Mouse (Mus musculus): ENCODE data around the gene Inpp5d. TPM values are rescaled to one million over a fixed set of nuclear protein-coding genes. Genes with fewer than 3 reads are reported as not detected.

Gene Inpp5d
- total RNA-seq, 1 experiment from 2014 or later: 113 TPM

DNA sequence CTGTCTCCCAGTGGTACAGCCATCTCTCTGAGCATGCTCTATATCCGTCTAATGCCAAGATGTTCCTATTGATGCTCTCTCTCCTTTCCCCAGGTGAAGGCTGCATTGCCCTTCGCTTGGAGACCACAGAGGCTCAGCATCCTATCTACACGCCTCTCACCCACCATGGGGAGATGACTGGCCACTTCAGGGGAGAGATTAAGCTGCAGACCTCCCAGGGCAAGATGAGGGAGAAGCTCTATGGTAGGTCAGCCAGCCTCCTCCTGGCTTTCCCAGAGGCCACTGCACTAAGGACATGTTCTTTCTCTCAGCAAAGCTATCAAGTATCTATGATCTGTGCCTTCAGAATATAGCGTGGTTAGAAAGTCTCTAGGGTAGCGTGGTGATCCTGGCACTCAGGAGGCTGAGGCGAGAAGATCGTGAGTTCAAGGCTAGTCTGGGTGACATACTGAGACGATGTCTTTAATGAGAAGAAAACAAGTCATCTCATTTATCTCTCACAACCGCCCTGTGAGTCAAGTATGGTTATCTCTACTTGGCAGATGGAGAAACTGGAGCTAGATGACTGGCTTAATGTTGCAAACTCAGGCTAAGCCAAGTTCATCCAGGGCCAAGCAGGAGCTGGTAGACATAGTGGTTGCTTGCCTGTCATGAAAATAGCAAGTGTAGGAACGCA, 92.0 kb downstream of the Inpp5d start:
- ATAC-seq (replicated peaks in 1 of 2; ENCODE audit: insufficient read depth in 1 of 2, low FRiP score in 2 of 2, low TSS enrichment in 1 of 2, low read depth in 1 of 2, poor library complexity in 2 of 2, severe bottlenecking in 2 of 2): peak in 1 of 2 experiments; percentile 21; a peak in 1 of 4 replicates

DNA sequence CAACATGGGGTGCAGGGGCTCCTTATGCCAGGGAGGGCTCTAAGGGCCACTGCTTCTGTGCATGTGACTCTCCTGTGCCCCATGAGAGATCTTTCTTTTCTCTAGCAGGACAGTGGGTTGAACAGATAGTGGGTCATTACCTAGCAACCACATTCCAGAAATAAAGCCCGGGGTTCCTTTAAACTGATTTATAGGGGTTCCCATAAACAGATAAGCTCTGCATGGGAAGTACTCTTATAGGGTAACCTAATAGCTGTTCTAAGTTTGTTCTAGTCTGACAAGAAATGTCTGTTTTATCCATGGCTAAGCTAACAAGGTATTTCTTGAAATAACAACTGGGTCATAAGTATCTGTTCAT, 92.5 kb downstream of the Inpp5d start:
- 0 out of 4 replicates have a peak, but pooled peaks of 1 of the 2 experiments have one; percentile 15 for ATAC-seq (replicated peaks in 1 of 2; ENCODE audit: insufficient read depth in 1 of 2, low FRiP score in 2 of 2, low TSS enrichment in 1 of 2, low read depth in 1 of 2, poor library complexity in 2 of 2, severe bottlenecking in 2 of 2)

DNA sequence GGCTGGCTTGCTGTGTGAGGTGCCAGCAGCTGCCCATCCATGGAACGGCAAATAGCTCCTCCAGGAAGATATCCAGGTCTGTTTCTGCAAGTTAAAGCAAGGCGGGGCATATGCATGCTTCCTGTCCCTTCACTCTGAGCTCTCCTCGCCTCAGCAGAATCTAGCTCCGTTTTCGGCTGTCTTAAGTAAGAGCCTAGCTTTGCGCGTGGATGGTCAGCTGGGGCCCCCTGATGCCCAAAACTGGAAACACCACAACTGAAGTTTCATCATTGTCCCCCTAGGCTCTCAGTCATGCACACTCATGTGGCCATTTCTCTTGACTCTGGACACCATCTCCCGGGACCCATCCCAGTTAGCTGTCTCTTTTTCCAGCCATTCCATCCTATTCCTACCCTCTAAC, 101.3 kb downstream of the Inpp5d start:
- 0 out of 4 replicates have a peak, but pooled peaks have one; percentile 13 for ATAC-seq (replicated peaks in 1 of 2; ENCODE audit: insufficient read depth in 1 of 2, low FRiP score in 2 of 2, low TSS enrichment in 1 of 2, low read depth in 1 of 2, poor library complexity in 2 of 2, severe bottlenecking in 2 of 2)

DNA sequence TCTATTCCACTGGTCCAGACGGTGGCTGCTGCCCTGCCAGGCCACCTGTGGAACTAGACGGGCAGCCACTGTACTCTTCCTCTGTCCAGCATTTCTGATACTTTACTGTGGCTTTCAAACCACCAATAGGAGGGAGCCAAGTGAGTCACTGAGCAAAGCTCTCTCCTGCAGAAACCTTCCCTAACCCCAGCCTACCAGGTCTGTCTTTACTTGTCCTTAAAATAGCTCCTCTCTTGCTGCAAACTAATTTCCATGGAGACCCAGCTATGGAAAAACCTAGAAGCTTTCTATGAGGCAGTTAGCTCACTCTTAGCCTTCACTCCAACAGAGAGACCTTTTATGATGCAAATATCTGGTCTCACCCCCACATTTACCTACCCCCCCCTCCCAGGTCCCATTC, 102.0 kb downstream of the Inpp5d start:
- ATAC-seq (replicated peaks in 1 of 2; ENCODE audit: insufficient read depth in 1 of 2, low FRiP score in 2 of 2, low TSS enrichment in 1 of 2, low read depth in 1 of 2, poor library complexity in 2 of 2, severe bottlenecking in 2 of 2): no peak

DNA sequence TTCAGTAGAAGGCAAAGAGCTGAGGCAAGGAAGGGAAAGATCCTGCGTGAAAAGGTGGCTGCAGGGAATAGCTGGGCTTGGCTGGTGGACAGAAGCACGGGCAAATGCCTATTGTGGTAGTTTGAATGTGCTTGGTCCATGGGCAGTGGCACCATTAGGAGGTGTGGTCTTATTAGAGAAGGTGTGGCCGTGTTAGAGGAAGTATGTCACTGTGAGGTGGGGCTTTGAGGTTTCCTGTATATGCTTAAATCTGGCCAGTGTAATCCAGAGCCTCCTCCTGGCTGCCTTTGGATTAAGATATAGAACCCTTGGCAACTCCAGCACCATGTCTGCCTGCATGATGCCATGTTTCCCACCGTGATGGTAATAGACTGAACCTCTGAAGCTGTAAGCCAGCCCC, 103.2 kb downstream of the Inpp5d start:
- ATAC-seq (replicated peaks in 1 of 2; ENCODE audit: insufficient read depth in 1 of 2, low FRiP score in 2 of 2, low TSS enrichment in 1 of 2, low read depth in 1 of 2, poor library complexity in 2 of 2, severe bottlenecking in 2 of 2): peak; percentile 68 to 80

DNA sequence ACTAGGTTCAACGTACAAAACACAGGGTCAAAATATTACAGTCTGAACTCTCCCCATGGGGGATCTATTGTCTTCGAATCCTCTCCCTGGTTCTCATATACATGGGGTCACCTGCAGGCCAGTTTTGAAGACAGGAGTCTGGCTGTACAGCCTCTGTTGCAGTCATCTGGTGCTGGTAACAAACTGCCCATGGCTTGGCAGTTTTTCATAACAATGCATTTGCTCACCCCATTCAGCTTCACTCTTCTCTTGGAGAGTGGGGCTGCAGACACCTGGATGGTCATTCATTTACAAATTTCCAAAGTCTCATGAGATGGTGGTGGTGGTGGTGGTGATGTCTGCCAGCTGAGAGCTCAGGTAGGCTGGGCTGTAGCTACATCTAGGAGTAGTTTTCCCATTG, 109.0 kb downstream of the Inpp5d start:
- no peak for ATAC-seq (replicated peaks in 1 of 2; ENCODE audit: insufficient read depth in 1 of 2, low FRiP score in 2 of 2, low TSS enrichment in 1 of 2, low read depth in 1 of 2, poor library complexity in 2 of 2, severe bottlenecking in 2 of 2)

DNA sequence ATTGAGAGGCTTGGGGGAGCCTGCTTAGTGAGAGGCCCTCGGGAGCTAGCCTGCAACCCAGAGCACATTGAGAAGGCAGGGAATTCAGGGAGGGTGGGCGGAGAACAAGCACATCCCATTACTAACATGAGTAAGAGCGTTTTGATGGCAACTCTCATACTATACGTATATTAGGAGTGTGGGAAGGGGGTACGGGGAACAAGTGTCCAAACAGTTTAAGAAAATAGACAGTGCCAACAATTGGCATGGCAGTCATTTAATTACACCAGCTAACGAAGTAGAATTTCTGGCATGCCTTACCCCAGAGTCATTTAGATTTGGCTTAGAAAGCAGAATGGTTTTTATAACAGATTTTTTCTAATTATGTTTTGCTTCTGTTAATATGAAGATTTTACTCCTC, 109.7 kb downstream of the Inpp5d start:
- ATAC-seq (replicated peaks in 1 of 2; ENCODE audit: insufficient read depth in 1 of 2, low FRiP score in 2 of 2, low TSS enrichment in 1 of 2, low read depth in 1 of 2, poor library complexity in 2 of 2, severe bottlenecking in 2 of 2): no peak

DNA sequence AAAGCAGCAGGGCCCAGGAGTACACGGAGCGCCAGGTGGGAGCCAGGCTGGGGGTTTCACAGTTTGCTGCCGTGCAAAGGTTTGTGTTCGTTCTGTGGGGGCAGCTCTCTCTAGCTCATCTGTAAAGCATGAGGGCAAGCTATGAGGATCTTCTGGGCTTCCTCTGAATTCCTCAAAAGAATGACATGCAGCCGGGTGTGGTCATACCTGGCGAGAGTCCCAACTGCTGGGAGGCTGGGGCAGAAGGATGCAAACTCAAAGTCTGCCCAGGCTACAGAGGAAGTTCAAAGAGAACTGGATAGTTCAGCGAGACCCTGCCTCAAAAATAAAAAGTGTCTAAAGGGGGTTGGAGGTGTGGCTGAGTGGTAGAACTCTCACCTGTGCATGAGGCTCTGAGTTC, 110.2 kb downstream of the Inpp5d start:
- ATAC-seq (replicated peaks in 1 of 2; ENCODE audit: insufficient read depth in 1 of 2, low FRiP score in 2 of 2, low TSS enrichment in 1 of 2, low read depth in 1 of 2, poor library complexity in 2 of 2, severe bottlenecking in 2 of 2): no peak

DNA sequence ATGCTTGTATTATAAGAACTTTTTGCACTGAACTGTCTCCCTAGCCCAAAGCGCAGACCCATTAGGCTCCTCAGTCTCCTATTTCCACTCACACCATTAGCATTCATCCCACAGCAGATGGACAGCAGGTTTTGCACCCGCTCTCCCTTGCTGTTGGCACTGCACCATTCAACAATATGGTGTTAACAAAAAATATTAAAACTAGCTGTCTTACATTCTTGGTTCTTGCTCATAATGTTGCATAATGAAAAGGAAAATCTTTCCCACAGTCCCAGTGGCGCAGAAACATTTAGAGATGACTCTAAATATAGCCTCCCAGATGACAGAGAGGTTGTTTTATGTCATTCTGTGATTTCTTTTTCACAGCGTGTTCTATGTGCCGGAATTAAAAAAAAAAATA, 113.1 kb downstream of the Inpp5d start:
- ATAC-seq (replicated peaks in 1 of 2; ENCODE audit: insufficient read depth in 1 of 2, low FRiP score in 2 of 2, low TSS enrichment in 1 of 2, low read depth in 1 of 2, poor library complexity in 2 of 2, severe bottlenecking in 2 of 2): no peak

DNA sequence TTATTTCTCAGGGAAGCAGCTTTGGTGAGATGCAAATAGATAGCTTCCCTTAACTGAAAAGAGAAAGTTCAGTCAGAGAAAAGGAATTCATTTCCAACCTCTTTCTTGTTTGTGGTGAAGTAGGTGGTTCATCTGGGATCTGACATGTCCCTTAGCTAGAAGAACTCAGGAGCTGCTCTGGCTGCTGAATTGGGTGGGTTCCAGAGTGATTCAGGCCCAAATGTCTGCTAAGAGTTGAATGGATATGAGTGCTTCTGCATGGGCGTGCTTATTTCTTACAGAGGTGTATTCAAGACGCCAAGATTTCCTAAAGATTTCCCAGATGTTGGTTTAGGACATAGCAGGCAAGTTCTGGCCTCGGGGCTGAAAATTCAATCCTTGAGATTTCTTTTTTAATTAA, 114.0 kb downstream of the Inpp5d start:
- ATAC-seq (replicated peaks in 1 of 2; ENCODE audit: insufficient read depth in 1 of 2, low FRiP score in 2 of 2, low TSS enrichment in 1 of 2, low read depth in 1 of 2, poor library complexity in 2 of 2, severe bottlenecking in 2 of 2): no peak

DNA sequence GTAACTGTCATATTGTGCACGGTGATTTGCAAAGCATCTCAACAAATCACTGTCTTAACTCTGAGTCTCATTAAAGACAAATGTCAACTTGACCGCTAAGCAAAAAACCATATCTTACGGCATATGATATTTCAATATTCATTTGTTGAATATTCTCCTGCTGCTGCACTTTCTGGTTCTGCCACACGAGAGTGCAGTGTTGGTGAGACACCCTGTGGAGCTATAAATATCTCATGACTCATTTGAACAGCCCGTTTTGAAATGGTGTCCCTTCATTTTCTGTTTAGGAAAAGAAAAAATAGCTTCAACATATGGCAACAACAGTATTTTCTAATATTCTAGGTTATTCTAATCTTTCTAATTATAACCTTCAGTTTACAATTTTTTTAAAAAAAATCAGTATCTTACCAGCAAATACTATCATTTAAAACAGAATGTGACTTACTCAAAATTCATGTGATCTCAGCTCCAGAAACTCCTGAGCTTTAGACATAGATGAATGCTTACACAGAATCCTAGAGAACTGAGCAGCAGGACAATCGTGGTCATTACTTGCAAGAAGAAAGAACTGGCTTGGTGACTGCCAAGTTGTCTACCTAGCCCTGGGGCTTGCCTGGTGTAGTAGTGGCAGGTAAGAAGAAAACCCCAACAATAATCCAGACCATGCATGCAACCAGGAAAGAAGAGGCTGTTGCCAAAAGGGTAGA, 120.6 kb downstream of the Inpp5d start:
- ATAC-seq (replicated peaks in 1 of 2; ENCODE audit: insufficient read depth in 1 of 2, low FRiP score in 2 of 2, low TSS enrichment in 1 of 2, low read depth in 1 of 2, poor library complexity in 2 of 2, severe bottlenecking in 2 of 2): 0 out of 4 replicates have a peak, but pooled peaks of 1 of the 2 experiments have one; percentile 27

DNA sequence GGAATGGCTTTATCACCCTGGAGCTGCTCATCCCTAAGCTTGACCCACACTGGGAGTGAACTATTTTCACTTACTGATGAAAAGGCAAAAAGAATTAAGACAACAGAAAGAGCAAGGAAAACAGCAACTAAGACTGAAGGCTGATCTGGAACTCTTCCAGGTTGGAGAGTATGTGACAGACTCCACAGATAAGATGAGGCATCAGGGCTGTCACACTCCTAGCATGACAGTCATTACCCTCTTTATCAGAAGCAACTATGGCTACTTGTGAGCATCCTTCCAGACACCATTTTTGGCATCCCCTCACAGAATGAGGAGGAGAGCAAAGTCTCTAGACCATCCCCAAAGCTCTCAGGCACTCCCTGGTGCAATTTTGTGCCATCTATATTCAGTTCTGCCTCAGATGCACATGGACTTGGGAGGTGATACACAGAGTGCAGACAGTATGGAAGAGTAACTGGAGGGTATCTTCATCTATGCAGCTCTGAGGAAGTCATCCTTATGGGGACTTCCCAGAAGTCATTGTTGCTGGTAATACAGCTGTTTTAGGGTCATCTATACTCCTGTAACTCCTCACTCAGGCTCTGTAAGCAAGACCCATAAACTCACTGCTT, 129.4 kb downstream of the Inpp5d start:
- ATAC-seq (replicated peaks in 1 of 2; ENCODE audit: insufficient read depth in 1 of 2, low FRiP score in 2 of 2, low TSS enrichment in 1 of 2, low read depth in 1 of 2, poor library complexity in 2 of 2, severe bottlenecking in 2 of 2): no peak

DNA sequence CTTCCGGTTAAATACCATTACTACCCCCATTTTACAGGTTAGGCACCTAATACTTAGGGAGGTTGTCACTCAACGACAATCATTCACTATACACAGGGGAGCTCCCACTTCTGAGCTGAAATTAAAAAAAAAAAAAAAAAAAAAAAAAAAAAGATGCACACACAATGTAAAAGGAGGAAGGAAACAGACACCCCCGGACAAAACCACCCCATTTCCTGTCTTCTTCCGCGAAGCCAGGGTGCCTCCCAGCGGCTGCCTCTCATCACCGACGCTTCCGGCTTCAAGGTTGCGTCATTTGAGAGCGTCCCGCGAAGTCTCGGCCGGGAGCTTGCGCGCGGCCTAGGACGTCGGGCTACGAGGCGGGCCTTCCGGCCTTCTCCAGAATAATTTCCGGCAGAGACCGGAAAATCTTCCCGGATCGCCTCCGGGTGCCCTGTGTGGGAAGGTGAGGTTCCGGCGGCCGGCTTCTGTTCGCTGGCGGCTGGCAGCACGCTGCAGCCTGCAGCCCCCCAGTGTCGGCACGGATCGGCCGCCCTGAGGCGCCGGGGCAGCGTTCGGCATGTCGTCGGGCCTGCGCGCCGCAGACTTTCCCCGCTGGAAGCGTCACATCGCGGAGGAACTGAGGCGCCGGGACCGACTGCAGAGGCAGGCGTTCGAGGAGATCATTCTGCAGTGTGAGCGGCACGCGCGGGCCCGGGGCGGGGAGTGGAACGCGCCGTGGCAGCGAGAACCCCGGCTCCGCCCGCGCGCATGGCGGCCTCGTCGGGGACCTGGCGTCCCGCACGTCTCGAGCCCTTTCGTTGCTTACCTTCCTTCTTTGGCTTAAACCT, 135.7 kb downstream of the Inpp5d start, which contains the start of gene Atg16l1:
Atg16l1 (plus strand) TSS at position 230 of the 830 bp plus-strand sequence.
- ATAC-seq (replicated peaks in 1 of 2; ENCODE audit: insufficient read depth in 1 of 2, low FRiP score in 2 of 2, low TSS enrichment in 1 of 2, low read depth in 1 of 2, poor library complexity in 2 of 2, severe bottlenecking in 2 of 2): peak; percentile 98

DNA sequence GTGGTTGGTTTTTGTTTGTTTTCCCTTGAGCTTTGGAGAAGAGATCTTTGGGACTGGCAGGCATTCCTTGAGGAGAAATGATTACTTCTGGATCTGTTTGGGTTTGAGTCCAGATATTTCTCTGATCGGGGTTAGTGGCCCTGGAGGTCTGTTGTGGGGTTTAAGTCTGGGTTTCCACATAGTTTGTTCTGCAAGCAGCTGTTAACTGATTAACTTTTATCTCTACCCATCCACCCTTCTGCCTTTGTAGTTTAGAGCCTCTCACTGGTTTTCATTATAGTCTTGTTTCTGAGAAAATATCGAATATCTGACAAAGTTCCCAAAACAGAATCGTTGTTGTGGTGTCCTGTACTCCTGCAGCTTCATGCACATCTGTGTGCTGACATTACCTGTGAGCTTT, 143.7 kb downstream of the Inpp5d start:
- ATAC-seq (replicated peaks in 1 of 2; ENCODE audit: insufficient read depth in 1 of 2, low FRiP score in 2 of 2, low TSS enrichment in 1 of 2, low read depth in 1 of 2, poor library complexity in 2 of 2, severe bottlenecking in 2 of 2): no peak

DNA sequence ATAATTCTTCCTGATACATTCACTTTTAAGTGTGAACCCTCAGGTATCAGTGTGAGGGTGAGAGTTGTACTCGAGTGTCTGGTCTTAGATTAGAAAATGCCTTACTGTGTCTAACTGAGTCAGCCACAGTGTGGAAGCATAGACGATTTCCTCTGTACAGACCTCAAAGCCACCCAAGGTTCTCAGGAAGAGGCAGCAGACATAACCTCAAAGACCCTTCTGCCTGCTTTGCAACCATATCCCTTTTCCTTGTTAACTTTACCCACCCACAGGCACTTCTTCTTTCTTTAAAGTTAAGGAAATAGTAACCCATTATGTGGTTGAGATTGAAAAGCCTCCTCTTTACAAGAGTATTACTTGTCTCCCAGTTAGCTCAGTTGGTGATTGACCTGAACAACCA, 145.6 kb downstream of the Inpp5d start:
- peak; percentile 33 to 59; a peak in 2 of 4 replicates for ATAC-seq (replicated peaks in 1 of 2; ENCODE audit: insufficient read depth in 1 of 2, low FRiP score in 2 of 2, low TSS enrichment in 1 of 2, low read depth in 1 of 2, poor library complexity in 2 of 2, severe bottlenecking in 2 of 2)

DNA sequence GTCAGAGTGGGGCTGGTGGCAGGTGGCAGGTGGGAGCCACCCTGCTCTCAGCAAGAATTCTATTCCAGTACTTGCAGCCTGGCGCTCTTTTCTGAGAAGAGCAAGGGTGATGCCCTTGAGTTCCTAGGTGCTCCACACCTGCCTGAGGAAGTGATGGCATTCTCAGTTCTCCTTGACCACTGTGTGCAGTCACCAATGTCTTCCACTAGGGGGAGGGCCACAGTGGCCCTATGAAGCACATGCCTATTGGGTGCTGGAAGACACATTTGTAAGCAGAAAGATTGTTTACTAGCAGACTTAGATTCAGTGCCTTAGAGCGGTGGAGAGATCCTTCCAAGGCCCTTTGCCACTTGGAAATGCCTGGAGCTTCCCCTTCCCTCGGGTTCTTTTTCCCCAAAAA, 146.1 kb downstream of the Inpp5d start:
- peak; percentile 64 to 71 for ATAC-seq (replicated peaks in 1 of 2; ENCODE audit: insufficient read depth in 1 of 2, low FRiP score in 2 of 2, low TSS enrichment in 1 of 2, low read depth in 1 of 2, poor library complexity in 2 of 2, severe bottlenecking in 2 of 2)

DNA sequence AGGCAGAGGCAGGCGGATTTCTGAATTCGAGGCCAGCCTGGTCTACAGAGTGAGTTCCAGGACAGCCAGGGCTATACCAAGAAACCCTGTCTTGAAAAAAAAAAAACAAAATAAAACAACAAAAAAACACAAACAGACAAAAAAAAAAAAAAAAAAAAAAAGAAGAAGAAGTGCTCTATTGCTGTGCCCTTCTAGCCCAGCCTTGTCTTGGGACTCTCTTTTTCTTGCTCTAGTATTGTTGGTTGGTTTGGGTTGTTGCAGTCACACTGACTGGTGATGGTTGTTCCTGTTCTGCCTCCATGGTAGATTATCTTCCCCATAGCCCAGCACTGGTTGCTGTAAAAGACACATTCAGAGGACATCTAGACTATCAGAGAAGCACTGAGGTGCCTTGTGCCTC, 149.2 kb downstream of the Inpp5d start:
- ATAC-seq (replicated peaks in 1 of 2; ENCODE audit: insufficient read depth in 1 of 2, low FRiP score in 2 of 2, low TSS enrichment in 1 of 2, low read depth in 1 of 2, poor library complexity in 2 of 2, severe bottlenecking in 2 of 2): no peak

Measured in hematopoietic stem cell, adult 5-6 weeks (primary cell).